Mouse (Mus musculus): ENCODE measurements around the gene Alg12. TPM values are rescaled to one million over a fixed set of nuclear protein-coding genes. Genes with fewer than 3 reads are reported as not detected.

Gene Alg12
- total RNA-seq (2015) (10.9 and 18.2 TPM in 2 replicates), total RNA-seq (2017) (7.9 and 10.3 TPM in 2 replicates)

DNA sequence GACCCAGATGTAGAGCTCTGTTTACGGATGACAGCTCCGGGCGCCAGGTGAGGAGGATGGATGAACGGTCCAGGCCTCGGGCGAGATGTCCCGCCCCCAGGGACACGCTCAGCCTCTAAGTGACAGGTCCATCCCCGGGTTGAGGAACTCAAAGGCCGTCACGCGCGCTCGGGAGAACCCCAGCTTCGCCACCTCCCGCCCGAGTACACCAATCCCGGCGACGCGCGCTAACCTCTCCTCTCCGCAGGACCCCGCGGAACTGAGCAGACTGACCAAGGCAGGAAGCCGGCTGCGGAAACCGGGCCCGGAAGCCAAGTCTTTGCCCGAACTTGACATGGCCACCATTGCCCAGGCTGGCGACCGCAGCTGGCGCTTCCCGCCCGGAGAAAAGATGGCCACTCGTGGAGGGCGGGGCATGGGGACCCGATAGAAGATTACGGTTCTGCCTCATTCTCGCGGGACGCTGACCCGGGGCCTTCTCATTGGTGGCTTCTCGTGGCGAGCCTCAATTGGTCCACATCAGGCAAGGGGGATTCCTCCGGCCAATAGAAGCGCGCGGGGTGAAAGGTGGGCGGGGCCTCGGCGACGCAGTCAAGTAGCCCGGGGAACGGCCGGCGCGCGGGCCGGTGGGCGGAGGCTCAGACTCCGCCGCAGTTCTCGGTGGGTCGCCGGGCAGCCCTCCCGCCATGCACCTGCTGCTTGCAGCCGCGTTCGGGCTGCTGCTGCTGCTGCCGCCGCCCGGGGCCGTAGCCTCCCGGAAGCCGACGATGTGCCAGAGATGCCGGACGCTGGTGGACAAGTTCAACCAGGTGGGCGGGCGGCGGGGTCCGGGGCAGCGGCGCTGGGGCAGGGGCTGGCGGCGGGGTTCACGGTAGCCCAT lies at the start of gene Alg12, which contains the start of gene Creld2:
TSS of gene Alg12 (minus strand) at position 293 of the 880 bp plus-strand sequence.
TSS of gene Creld2 (plus strand) at position 621 of the 880 bp plus-strand sequence.
- peak; percentile 92 for ATAC-seq (replicated peaks; ENCODE audit: poor library complexity)

DNA sequence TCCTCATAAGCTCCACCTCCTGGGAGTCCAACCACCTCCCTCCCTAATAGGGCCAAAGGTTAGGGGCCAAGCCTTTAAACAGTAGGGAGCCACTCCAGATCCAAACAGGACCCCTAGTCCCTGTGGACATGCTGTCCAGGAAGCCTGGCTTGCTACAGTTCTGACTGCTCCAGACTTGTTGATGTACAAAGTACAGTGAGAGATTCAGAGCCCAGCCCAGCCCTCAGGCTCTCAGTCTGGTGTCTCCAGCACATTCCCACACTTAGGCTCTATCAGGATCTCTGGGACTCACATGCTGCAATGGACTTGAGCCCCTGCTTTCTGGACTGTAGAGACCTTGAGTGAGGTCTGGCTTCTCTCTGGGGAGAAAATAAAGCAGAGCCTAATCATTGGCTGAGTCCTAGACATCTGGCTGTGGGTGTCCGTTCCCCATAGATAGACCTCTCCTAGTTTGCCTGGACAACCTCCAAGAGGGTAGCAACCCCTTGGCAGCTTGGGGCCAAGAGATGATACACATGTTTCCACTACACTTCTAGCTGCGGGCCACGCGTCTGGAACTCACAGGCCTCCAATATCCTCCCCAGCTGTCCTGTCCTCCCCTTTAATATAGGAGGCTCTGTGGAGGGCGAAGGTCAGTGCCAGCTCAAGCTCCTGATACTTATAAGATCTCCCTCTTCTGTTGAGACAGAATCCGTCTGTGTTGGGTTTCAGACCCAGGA lies 49.1 kb upstream of the Alg12 start:
- no peak for ATAC-seq (replicated peaks; ENCODE audit: poor library complexity)

DNA sequence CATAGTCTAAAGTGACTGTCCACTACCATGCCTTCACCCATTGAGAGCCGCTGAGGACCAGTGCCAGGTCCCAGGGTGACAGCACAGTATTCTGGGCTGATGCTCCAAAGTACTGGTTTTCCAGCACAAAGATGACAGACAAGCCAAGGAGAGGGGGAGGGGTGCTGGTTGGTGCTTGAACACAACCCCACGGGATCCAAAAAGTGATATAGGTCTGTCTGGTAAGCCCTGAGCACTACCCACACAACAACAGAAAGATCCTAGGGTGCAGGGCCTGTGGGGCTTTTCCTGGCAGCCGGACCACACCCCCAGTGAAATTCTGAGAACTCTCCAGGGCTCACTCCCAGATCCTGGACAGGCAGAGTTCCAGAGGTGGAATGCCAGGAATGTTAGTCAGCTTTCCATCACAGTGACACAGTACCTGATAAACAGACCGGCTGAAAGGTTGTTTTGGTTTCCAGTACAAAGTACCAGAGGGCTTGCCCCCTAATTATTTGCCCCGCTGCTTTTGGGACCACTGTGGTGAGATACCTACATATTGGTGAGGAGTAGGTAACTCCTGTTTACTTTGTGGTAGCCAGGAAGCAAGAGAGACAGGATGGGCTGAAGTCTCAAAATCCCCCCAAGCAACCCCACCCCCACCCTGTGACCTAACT lies 48.4 kb upstream of the Alg12 start:
- no peak for ATAC-seq (replicated peaks; ENCODE audit: poor library complexity)

DNA sequence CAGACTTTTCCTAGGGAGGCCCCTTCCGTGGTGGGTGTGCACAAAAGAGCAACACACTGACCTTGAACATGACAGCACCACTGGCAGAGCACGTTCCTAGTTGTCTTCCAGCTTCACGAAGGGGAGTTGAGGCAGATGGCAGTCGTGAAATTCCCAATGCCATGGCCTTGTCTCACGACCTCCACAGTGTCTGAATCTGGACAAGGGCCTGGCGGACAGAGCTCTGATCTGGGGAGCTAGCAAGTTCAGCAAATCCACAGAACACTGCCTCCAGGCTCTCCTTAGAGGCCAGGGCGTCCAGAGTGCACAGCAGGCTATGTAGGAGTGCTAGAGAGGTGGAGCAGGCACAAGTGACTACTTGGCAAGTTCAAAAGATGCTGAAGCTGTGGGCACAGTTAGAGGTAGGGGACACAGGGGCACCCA lies 47.8 kb upstream of the Alg12 start:
- no peak for ATAC-seq (replicated peaks; ENCODE audit: poor library complexity)

DNA sequence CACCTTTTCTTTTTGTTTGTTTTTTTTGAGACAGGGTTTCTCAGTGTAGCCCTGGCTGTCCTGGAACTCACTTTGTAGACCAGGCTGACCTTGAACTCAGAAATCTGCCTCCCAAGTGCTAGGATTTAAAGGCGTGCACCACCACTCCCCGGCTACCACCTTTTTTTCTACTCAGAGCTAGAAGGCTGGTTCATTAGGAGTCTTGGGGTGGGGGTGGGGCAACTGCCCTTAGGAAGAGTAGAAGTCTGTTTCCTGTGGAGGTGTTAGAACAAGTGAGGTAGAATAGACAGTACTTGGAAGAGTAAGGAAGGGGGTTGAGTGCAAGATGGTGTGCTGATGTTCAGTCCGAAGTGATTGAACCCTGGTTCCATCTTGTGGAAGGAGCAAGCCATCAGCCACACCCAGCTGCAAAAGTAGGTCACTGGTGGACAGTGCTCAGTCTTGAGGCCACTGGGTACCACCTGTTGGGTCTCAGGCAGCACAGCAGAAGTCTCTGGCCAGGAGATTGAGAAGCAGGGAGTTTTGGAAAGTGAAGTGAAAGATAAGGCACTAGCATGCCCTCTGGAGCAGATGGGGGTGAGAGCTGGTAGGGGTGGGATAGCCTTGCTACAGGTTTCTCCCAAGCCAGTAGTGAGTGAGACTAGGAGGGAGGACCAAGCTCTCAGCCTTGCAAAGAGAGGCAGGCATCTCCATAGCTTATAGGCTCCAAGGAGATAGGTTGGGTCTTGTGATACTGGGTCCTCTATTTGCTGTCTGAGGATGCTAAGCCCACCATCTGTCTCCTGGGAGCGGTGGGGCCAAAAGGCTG lies 47.0 kb upstream of the Alg12 start:
- no peak for ATAC-seq (replicated peaks; ENCODE audit: poor library complexity)

DNA sequence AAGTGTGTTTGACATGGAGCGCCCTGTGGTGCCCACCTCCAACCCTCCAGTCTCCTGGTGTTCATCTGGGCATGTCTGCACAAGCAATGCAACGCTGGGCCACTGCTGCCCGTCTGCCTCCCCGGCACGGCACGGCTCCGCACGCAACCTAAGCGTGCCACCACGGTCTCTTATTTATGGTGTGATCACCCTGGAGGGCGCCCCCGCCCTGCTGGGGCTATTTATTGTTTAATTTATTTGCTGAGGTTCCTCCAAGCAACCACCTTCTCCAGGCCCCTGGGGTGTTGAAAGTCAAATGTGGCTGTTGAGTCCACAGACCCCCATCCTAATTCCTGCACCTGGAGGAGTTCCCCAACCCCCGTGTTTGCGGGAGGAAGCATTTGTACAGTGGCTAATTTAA lies 45.9 kb upstream of the Alg12 start:
- no peak for ATAC-seq (replicated peaks; ENCODE audit: poor library complexity)

DNA sequence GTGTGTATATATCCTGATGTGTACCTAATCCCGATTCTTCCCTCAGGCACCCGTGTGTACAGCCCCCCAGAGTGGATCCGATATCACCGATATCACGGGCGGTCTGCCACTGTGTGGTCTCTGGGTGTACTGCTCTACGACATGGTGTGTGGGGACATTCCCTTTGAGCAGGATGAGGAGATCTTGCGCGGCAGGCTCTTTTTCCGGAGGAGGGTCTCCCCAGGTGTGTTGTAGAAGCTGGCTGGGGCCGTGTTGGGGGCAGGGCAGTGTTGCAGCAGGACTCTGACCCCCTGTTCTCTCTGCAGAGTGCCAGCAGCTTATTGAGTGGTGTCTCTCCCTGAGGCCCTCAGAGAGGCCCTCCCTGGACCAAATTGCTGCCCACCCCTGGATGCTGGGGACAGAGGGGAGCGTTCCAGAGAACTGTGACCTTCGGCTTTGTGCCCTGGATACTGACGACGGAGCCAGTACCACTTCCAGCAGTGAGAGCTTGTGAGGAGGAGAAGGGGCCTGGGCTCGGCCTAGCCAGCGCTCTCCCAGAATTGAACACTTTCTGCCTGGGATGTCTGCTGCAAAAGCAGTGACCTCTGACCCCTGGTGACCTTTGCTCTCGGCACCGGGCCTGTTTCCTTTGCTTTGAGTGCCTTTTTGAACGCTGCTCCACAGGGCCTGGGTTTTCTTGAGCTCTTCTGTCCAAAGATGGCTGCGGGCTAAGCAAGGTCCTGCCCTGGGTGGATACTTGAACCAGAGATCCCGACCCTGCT lies 45.3 kb upstream of the Alg12 start:
- no peak for ATAC-seq (replicated peaks; ENCODE audit: poor library complexity)

DNA sequence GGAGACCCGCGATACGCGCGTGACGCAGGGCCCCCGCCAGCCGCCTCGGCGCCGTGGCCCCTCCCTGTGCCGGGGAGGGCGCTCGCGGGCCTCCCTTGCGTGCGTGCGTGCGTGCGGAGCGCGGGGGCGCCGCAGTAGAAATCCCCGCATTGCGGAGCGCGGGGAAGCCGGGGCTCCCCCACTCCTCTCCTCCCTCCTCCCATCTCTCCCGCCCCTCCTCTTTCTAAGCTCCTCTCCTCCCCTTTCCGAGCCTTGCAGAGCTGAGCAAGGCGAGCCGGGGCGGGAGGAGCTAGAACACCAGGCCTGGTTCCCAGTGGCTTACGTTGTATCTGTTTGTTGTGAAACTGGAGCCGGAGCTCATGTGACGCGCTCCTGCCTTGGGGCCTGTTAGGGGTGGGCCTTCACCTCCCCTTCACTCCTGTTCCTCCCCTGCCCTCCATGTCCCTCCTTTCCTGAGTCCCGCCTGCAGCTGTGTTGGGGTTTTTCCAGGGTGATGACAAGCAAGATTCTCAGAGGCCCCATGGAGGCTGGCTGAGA lies 44.6 kb upstream of the Alg12 start:
- ATAC-seq (replicated peaks; ENCODE audit: poor library complexity), result peak; percentile 60

DNA sequence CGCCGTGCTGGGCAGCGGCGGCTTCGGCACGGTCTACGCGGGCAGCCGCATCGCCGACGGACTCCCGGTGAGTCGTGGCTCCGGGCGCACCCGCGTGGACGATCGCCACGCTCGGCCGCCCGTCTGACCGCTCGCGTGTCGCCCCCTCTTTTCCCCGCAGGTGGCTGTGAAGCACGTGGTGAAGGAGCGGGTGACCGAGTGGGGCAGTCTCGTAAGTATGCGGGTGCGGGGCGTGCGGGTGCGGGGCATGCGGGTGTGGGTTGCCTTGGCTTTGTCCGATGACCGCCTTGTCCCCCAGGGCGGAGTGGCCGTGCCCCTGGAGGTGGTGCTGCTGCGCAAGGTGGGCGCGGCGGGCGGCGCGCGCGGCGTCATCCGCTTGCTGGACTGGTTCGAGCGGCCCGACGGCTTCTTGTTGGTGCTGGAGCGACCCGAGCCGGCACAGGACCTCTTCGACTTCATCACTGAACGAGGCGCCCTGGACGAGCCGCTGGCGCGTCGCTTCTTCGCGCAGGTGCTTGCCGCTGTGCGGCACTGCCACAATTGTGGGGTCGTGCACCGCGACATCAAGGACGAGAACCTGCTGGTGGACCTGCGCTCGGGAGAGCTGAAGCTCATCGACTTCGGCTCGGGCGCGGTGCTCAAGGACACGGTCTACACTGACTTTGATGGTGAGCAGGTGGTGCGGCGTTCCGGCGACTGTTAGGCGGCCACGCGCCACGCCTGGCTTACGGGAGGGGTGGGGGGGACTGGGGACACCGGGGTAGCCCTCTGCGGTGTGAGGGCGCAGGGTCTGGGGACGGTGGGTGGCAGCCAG lies 44.0 kb upstream of the Alg12 start:
- ATAC-seq (replicated peaks; ENCODE audit: poor library complexity), result no peak

DNA sequence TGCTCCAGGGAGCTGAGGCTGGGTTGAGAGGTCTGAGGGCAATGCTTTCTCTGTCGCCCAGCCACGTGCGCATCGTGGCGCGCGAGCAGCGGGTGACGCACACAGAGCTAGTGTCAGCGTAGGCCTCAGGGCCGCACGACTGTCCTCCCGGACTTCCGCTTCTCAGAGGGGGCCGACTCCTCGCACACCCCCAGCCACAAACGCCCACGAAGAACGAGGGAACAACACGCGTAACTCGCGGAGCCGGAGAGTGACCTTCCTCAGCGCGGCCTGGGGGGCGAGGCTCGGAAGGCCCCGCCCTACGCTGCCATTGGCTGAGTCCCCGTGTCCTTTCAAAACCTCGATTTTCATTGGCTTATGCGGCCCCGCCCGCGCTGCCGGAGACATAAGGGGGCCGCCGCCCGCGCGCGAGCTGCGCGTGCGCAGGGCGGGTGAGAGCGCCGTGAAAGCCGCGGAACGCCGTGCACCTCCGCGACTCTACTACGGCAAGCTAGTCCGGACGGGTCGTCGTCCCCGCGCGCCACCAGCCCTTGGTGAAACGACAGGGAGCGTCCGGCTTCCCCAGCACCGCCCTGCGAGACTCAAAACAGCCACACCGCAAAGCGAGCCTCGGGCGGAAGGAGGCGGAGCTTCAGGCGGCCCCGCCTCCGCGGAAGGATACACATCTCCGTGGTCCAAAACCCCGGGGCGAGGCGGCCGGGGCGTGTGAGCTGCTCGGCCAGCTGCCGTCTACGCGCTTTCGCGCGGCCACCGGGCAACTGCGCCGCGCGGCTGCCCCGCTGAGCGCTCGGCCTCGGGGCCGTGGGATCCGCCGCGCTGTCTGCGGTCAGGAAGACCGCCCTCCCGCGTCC lies 42.9 kb upstream of the Alg12 start, which contains the start of gene Pim3:
TSS of gene Pim3 (plus strand) at position 415 of the 851 bp plus-strand sequence.
- ATAC-seq (replicated peaks; ENCODE audit: poor library complexity), result peak; percentile 76

DNA sequence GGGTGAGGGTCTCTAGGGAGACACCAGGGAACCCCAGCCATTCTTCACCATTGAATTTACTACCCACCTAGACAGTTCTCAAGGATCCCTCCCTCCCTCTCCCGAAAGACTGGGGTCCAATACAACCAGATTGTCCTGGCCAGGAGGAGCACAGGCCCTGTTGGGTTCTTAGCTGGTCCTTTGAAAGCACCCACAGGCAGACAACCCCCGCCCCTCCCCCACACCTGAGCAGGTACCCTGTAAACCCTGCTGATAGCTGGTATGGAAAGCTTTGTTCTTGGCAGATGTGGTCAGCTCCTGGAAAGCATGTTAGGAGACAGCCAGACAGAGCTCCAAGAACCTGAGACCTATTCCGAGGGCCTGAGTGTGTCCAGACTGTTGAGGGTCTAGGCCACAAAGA lies 41.7 kb upstream of the Alg12 start:
- no peak for ATAC-seq (replicated peaks; ENCODE audit: poor library complexity)

DNA sequence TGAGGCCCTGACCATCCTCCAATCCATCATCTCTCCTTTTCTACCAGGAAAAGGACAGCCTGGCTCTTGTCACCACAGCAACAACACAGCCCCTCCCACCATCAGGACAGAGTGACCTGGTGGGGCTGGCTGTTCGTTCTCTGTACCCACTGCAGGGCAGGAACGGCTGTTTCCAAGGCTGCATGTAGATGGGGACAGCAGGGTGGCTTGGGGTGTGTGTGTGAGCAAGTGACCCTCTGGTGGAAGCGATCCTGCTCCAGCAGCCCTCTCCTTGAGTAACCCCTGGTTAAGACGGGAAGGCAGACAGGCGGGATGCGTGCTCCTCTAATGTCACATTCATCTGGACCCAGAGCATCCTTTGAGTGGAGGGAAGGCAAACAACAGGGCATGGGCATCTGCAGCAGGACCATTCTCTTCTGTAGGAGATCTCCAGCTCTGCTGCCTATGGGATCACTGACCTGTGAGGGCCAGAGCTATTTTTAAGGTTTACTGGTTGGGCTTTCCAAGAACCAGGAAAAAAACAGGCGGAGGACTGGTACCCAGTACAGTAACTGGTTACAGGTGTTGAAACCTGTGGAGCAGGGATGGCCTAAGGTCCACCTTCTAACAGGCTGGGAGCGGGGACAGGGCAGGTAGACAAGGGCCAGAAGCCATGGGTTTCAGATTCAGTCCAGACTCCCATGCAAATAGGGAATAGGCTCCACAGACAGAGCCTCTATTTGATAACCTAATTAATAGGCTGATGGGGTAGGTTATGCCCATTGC lies 40.3 kb upstream of the Alg12 start:
- no peak for ATAC-seq (replicated peaks; ENCODE audit: poor library complexity)

DNA sequence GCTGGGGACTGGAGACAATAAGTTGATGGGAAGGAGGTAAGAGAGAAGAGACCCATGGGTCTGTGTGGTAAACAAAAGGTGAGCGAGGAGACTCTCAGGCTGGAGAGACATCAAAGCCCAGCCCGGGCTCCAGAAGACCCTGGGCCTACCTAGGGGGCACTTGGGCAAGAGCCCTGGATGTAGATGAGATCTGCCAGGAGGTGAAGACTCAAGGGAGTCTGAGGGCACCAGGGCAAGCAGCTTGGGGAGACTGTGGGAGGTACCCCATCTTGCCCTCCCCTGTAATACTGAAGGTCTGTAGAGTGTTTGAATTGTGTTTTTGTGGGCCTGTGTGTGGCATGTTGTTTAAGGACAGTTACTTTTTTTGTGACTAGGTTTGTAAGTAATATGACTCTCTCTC lies 39.6 kb upstream of the Alg12 start:
- ATAC-seq (replicated peaks; ENCODE audit: poor library complexity), result no peak

DNA sequence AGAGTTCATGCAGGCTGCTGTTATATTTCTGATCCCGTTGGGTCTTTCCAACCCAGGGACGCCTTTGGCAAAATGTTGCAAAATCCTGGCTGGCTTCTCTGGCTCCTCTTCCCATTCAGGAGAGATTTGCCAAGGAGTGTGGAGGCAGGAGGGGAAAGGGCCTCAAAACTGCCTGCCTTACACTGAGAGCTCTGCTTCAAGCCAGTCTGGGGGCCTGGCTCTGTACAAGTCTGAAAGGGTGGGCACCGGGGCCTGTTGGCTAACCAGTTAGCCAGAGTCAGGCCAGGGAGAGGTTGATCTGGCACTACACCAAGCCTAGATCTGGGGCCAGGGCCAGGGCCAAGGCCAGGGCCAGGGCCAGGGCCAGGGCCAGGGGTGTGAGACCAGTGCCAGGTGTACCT lies 39.0 kb upstream of the Alg12 start:
- ATAC-seq (replicated peaks; ENCODE audit: poor library complexity), result no peak

DNA sequence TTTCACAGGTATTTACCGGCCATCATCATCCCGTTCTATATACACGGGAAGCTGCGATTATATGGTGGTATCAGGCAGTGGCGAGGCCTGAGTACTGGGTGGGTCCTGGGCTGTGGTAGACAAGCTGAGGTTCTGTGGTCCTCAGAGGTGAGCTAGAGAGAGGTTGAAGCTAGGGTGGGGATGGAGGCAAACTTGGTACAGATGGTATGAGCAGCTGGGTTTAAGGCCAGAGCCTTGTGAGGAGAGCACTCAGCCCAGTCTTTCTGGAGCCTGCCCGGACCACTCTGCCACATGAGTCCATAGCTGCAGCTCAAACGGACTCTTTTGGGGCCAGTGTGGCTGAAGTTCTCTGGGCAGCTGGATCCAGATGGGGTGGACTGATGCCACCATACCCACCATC lies 38.2 kb upstream of the Alg12 start:
- no peak for ATAC-seq (replicated peaks; ENCODE audit: poor library complexity)

DNA sequence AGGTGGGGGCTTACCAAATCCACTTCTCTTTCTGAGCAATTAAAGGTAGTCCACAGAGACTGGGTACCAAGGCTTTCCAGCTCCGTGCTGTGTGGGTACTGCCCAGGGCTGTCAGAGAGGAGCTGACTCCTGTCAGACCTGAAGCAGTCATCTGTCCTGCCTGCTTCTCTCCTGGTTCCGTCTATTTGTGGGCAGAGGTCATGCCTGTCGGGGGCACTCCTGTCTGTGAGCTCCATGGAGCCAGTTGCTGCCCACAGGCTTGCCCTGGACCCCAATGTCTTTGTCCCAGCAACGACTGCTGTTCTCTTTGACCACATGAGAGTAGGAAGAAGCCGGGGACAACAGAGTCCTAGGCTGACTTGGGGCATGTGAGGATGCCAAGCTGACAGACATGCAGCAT lies 37.5 kb upstream of the Alg12 start:
- ATAC-seq (replicated peaks; ENCODE audit: poor library complexity), result no peak

DNA sequence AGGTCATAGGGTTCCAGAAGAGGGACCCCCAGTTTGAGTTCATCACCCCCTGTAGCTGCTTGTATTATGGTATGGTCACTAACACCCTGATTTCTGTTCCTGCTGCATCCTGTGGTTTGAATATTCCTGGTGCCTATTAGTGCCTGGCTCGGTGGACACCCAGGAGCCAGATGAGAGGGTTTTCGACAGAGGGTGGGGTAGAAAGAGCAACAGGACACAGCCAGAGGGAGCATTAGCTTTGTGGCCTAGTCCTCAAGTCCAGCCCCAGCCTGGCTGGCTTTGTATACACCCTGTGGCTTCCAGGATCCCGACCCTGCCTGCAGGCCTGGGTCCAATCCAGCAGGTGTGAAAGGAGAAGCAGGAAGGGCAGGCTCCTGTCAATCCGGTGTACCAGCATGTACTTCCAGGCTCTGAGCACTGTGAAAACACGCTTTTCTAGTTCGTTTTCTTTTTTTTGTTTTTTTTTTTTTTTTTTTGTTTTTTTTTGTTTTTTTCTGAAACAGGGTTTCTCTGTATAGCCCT lies 36.8 kb upstream of the Alg12 start:
- no peak for ATAC-seq (replicated peaks; ENCODE audit: poor library complexity)
